Mouse (Mus musculus) stomach, embryonic 14.5 days (tissue): ENCODE results near the gene Olfr1240. TPM values are rescaled to one million over a fixed set of nuclear protein-coding genes. Genes with fewer than 3 reads are reported as not detected.

ENCODE experiments used
- ATAC-seq: fragments of 200-750 bp; cut with Nextera tagmentation; 2 replicates; pipeline ENCODE4 v1.8.0; 2017; ENCODE audit warnings: low read depth, moderate TSS enrichment; ENCODE audit not compliant: insufficient number of reproducible peaks, insufficient read depth, low FRiP score
- H3K27ac ChIP-seq: fragments of 300-500 bp; sonication (generic); 2 replicates; pipeline ENCODE4 v1.5.1; 2014; ENCODE audit warnings: mild to moderate bottlenecking, low read length, moderate library complexity, mixed read lengths
- H3K27me3 ChIP-seq: fragments of 300-500 bp; sonication (generic); 2 replicates; pipeline ENCODE4 v1.6.1; 2014; ENCODE audit warnings: low read length, control low read depth, mixed read lengths; ENCODE audit not compliant: control insufficient read depth, insufficient read depth
- H3K36me3 ChIP-seq: fragments of 300-500 bp; sonication (generic); 2 replicates; pipeline ENCODE4 v1.6.1; 2014; ENCODE audit warnings: mild to moderate bottlenecking, control low read depth, low read length, moderate library complexity, mixed read lengths; ENCODE audit not compliant: control insufficient read depth, insufficient read depth
- H3K4me1 ChIP-seq: fragments of 300-500 bp; sonication (generic); 2 replicates; pipeline ENCODE4 v1.6.1; 2014; ENCODE audit warnings: low read length, control low read depth, mixed read lengths; ENCODE audit not compliant: control insufficient read depth, insufficient read depth
- H3K4me2 ChIP-seq: fragments of 300-500 bp; sonication (generic); replicated peaks from 2 replicates; pipeline ENCODE4 v1.6.1; 2014; ENCODE audit warnings: low read depth, low read length, control low read depth
- H3K4me3 ChIP-seq: fragments of 300-500 bp; sonication (generic); 2 replicates; pipeline ENCODE4 v1.5.1; 2014; ENCODE audit warnings: low read depth, low read length, control low read depth
- H3K9ac ChIP-seq: fragments of 300-500 bp; sonication (generic); replicated peaks from 2 replicates; pipeline ENCODE4 v1.6.1; 2014; ENCODE audit warnings: low read depth, mild to moderate bottlenecking, control low read depth, low read length, moderate library complexity, mixed read lengths
- H3K9me3 ChIP-seq: fragments of 300-500 bp; sonication (generic); 2 replicates; pipeline ENCODE4 v1.6.1; 2016; ENCODE audit warnings: low read depth, low read length, control low read depth; ENCODE audit not compliant: control insufficient read depth
- WGBS: fragments of 180-500 bp; shearing (Covaris S2); extraction: QIAGEN DNeasy Blood & Tissue Kit; methylation state at CpG from one replicate; pipeline ENCODE4 v1.1.7; 2014; 5-methylcytosine and 5-hydroxymethylcytosine counted together
- polyA plus RNA-seq: library from polyadenylated mRNA; unstranded; fragments of >200 nt; fragmentation: Nextera tagmentation; extraction: Ambion mirVana; gene quantifications from 2 replicates; pipeline ENCODE4 v1.2.1, GENCODE M21; 2014

Olfr1240 gene
- polyA plus RNA-seq: not detected in 2 replicates

DNA sequence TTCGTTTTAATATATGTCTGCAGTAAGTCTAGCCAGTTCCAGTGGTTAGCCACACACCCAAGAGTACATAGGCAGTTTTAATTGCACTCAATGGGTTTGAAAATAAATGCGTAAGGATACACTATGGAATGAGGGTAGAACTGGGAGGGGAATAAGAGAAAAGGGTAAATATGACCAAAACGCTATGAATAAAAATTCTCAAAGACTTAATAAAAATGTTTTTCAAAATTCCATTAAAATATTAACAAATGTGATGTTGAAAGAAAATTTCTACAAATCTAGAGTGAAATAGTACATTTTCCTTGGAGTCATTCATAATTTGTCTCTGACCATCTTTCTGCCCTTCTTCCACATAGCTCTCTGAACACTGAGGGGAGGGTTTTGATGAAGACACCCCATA, at the start of gene Olfr1240:
Gene Olfr1240 (minus strand): TSS at position 101 of the 400 bp plus-strand sequence.
- Histone ChIP-seq H3K4me3 (no peak within 1 kb of the TSS), H3K36me3 (no peaks in the 10 kb centered on the region), H3K9me3 (no peaks in the 10 kb centered on the region), H3K27me3 (no peaks in the 10 kb centered on the region), H3K9ac (no peak within 1 kb of the TSS), H3K4me1 (no peaks in the 10 kb centered on the region), H3K4me2 (no peak within 1 kb of the TSS), H3K27ac (no peak within 1 kb of the TSS)
- WGBS: 82% methylated on average over 3 of the region's 3 CpGs
- ATAC-seq: no peak

DNA sequence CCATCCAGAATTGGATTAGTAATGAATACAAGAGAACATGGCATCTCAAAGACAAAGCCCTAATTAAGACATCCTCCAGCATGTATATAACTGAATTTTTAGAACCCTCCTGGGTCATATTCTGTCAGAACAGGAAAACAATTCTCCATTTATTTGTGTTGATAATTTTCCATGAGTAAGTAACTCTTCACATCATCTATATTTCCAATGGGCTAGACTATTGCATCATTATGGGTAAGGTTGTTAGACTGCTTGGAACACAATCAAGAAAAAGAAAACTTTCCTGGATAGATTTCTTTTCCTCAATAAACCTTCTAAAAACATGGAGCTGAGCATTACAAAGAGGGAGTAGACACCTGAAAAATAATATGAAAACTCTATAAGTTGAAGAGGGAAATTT, 44.2 kb upstream of the Olfr1240 start, which contains the start of gene Olfr1241:
Gene Olfr1241 (minus strand): TSS at position 101 of the 400 bp plus-strand sequence.
- Histone ChIP-seq H3K27me3 (no peaks in the 10 kb centered on the region), H3K27ac (no peak within 1 kb of the TSS), H3K9me3 (no peaks in the 10 kb centered on the region), H3K9ac (no peak within 1 kb of the TSS), H3K4me2 (no peak within 1 kb of the TSS), H3K36me3 (no peaks in the 10 kb centered on the region), H3K4me1 (no peaks in the 10 kb centered on the region), H3K4me3 (no peak within 1 kb of the TSS)
- ATAC-seq: no peak

DNA sequence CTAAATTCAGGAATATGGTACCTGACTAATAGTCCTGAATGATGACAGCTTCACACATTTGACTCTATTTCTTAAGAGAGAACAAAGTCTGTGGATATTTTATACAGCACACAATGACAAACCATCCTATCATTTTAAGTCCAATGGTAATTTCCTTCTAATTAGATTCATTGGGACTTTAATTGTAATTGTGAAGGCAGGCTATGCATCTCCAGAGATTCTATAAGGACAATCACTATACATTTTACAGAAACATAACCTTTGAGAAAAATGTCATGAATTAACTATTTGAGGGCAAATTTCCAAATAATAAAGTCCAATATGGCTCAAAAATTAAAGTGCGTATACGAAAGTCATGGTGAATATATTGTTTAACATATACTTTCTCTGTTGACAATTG, 22.5 kb downstream of the Olfr1240 start, which contains the start of gene Olfr1239:
Gene Olfr1239 (minus strand): TSS at position 101 of the 400 bp plus-strand sequence.
- H3K27me3 ChIP-seq: no peaks in the 10 kb centered on the region
- H3K9me3 ChIP-seq: no peaks in the 10 kb centered on the region
- no peak within 1 kb of the TSS for H3K27ac ChIP-seq
- no peak for ATAC-seq
- no peak within 1 kb of the TSS for H3K4me3 ChIP-seq
- 88% methylated on average over 2 of the region's 2 CpGs for WGBS
- H3K9ac ChIP-seq: no peak within 1 kb of the TSS
- no peaks in the 10 kb centered on the region for H3K4me1 ChIP-seq
- H3K4me2 ChIP-seq: no peak within 1 kb of the TSS
- H3K36me3 ChIP-seq: no peaks in the 10 kb centered on the region

DNA sequence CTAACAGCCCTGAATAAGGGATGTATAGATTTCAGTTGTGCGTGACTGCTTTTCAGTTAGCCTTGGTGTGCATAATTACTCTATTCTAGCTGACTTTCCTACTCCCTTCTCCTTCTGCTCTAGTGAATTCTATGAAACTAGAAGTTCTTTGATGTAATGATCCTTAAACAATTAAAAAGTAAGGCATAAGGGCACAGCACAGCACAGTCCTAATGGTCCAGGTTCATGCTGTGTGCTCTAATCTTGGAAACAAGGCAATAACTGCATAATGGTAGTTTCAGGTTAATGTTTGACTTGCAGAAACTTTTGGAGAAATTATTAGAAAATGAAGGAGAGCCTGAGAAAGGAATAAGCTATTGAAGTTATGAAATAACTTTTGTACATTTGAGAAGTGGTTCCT, 28.2 kb downstream of the Olfr1240 start:
- H3K27me3 ChIP-seq: no peaks in the 10 kb centered on the region
- no peak overlapping the region for H3K9ac ChIP-seq
- no peaks in the 10 kb centered on the region for H3K4me1 ChIP-seq
- no peak overlapping the region for H3K4me3 ChIP-seq
- no peaks in the 10 kb centered on the region for H3K9me3 ChIP-seq
- no peaks in the 10 kb centered on the region for H3K36me3 ChIP-seq
- WGBS: 95% methylated on average over 1 of the region's 1 CpGs
- no peak overlapping the region for H3K4me2 ChIP-seq
- no peak for ATAC-seq
- H3K27ac ChIP-seq: no peak overlapping the region

DNA sequence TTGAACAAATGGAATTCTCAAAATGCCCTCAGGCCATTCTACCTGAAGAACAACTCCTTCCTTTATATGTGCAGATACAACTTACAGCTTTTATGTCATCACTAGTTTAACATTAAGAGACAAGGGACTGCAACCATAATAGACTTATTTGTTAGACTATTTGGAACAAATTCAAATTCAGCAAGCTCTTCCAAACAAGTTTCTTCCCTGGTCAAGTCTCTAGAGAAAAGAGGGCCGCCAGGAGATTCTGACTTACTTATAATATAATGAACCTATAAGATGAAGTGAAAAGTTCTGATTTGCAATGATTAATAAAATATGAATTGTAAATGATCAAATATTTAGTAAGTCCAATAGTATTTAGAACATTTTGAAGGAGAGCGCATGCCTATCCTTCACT, 33.2 kb downstream of the Olfr1240 start, which contains the start of gene Olfr1238:
Gene Olfr1238 (minus strand): TSS at position 101 of the 400 bp plus-strand sequence.
- ATAC-seq: no peak
- WGBS: 92% methylated on average over 2 of the region's 2 CpGs
- no peak within 1 kb of the TSS for H3K9ac ChIP-seq
- no peak within 1 kb of the TSS for H3K4me2 ChIP-seq
- H3K27me3 ChIP-seq: no peaks in the 10 kb centered on the region
- no peaks in the 10 kb centered on the region for H3K4me1 ChIP-seq
- H3K27ac ChIP-seq: no peak within 1 kb of the TSS
- H3K36me3 ChIP-seq: no peaks in the 10 kb centered on the region
- H3K9me3 ChIP-seq: no peaks in the 10 kb centered on the region
- no peak within 1 kb of the TSS for H3K4me3 ChIP-seq

DNA sequence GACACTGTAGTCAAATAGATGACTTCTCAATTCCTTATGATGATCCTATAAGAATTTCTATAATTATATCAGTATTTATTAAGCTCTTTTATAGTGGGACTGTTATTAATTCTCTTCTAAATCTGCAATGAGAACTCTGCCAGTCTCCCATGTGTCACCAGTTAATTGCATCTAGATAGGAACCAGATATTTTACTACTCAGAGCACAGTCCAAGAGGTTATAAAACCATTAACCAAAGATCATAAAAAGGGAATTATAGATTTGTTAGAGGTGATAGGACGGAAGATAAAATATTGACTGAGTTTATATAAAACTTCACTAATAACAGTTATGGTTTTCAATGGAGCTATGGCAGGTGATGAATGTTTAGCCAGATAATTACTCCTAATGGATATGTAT, 41.9 kb downstream of the Olfr1240 start:
- no peak overlapping the region for H3K9ac ChIP-seq
- H3K4me2 ChIP-seq: no peak overlapping the region
- WGBS: 87% methylated on average over 1 of the region's 1 CpGs
- no peak for ATAC-seq
- no peak overlapping the region for H3K27ac ChIP-seq
- H3K9me3 ChIP-seq: no peaks in the 10 kb centered on the region
- no peak overlapping the region for H3K4me3 ChIP-seq
- H3K27me3 ChIP-seq: no peaks in the 10 kb centered on the region
- no peaks in the 10 kb centered on the region for H3K36me3 ChIP-seq
- no peaks in the 10 kb centered on the region for H3K4me1 ChIP-seq

Other genes starting within 250 kb of the Olfr1240 start
- gene Olfr1226, start 243.0 kb downstream of the Olfr1240 start, polyA plus RNA-seq: not detected in 2 replicates
- gene Olfr1228, start 188.9 kb downstream of the Olfr1240 start, polyA plus RNA-seq: not detected in 2 replicates
- gene Olfr1229, start 155.0 kb downstream of the Olfr1240 start, polyA plus RNA-seq: not detected in 2 replicates
- not detected in 2 replicates for gene Olfr1230, start 145.7 kb downstream of the Olfr1240 start, polyA plus RNA-seq
- gene Olfr1231, start 135.9 kb downstream of the Olfr1240 start, polyA plus RNA-seq: not detected in 2 replicates
- not detected in 2 replicates for gene Olfr1232, start 113.3 kb downstream of the Olfr1240 start, polyA plus RNA-seq
- not detected in 2 replicates for gene Olfr1233, start 100.6 kb downstream of the Olfr1240 start, polyA plus RNA-seq
- not detected in 2 replicates for gene Olfr1234, start 78.1 kb downstream of the Olfr1240 start, polyA plus RNA-seq
- not detected in 2 replicates for gene Olfr1238, start 33.3 kb downstream of the Olfr1240 start, polyA plus RNA-seq
- gene Olfr1239, start 22.6 kb downstream of the Olfr1240 start, polyA plus RNA-seq: not detected in 2 replicates
- gene Olfr1241, start 44.1 kb upstream of the Olfr1240 start, polyA plus RNA-seq: not detected in 2 replicates
- gene Olfr1242, start 55.3 kb upstream of the Olfr1240 start, polyA plus RNA-seq: not detected in 2 replicates
- gene Olfr1243, start 88.5 kb upstream of the Olfr1240 start, polyA plus RNA-seq: not detected in 2 replicates
- gene Olfr1245, start 135.4 kb upstream of the Olfr1240 start, polyA plus RNA-seq: not detected in 2 replicates
- not detected in 2 replicates for gene Olfr1246, start 150.2 kb upstream of the Olfr1240 start, polyA plus RNA-seq
- not detected in 2 replicates for gene Olfr1247, start 171.1 kb upstream of the Olfr1240 start, polyA plus RNA-seq
- gene Olfr1248, start 175.2 kb upstream of the Olfr1240 start, polyA plus RNA-seq: not detected in 2 replicates
- not detected in 2 replicates for gene Olfr1249, start 192.0 kb upstream of the Olfr1240 start, polyA plus RNA-seq
- not detected in 2 replicates for gene Olfr1250, start 218.5 kb upstream of the Olfr1240 start, polyA plus RNA-seq
- not detected in 2 replicates for gene Olfr1251, start 228.9 kb upstream of the Olfr1240 start, polyA plus RNA-seq